Mouse (Mus musculus) R1 (cell line): ENCODE measurements around the gene Mta2.
"Not testable (repeated sequence)": the region's sequence is repeated elsewhere in the genome, so short reads cannot be mapped to it uniquely, and the experiment has no call there.

Source experiments
- DNase-seq: peaks from one replicate; pipeline ENCODE4 v3.0.0-alpha.2; 2018; ENCODE audit warnings: low read depth, low spot score

Mta2 gene

GRCm38 (mm10) chr19:8967373-8967743 lies 25.7 kb downstream of the Mta2 start:
- DNase-seq: no peak

GRCm38 (mm10) chr19:8967893-8968292 lies 26.2 kb downstream of the Mta2 start:
- no peak for DNase-seq

GRCm38 (mm10) chr19:8972491-8972890 lies 30.8 kb downstream of the Mta2 start:
- DNase-seq: not testable (repeated sequence)

- no peak for DNase-seq
Measured at GRCm38 (mm10) chr19:8974638-8975037, 33.0 kb downstream of the Mta2 start.

GRCm38 (mm10) chr19:8975491-8975890 lies 33.8 kb downstream of the Mta2 start:
- no peak for DNase-seq

- DNase-seq: peak; percentile 79
Measured at GRCm38 (mm10) chr19:8976535-8976934, 34.9 kb downstream of the Mta2 start.

GRCm38 (mm10) chr19:8980771-8981170 lies 39.1 kb downstream of the Mta2 start:
- DNase-seq: peak; percentile 48

GRCm38 (mm10) chr19:8981450-8982168 lies 39.9 kb downstream of the Mta2 start:
- no peak for DNase-seq

GRCm38 (mm10) chr19:8982303-8983149 lies 40.9 kb downstream of the Mta2 start:
- DNase-seq: peak; percentile 40

- peak; percentile 41 for DNase-seq
Measured at GRCm38 (mm10) chr19:8983150-8983650, 41.5 kb downstream of the Mta2 start.

GRCm38 (mm10) chr19:8984255-8984868 lies 42.7 kb downstream of the Mta2 start:
- peak; percentile 87 for DNase-seq

- DNase-seq: no peak
Measured at GRCm38 (mm10) chr19:8985891-8986290, 44.2 kb downstream of the Mta2 start.

GRCm38 (mm10) chr19:8987816-8988215 lies 46.1 kb downstream of the Mta2 start:
- no peak for DNase-seq

GRCm38 (mm10) chr19:8988346-8989065 lies 46.8 kb downstream of the Mta2 start:
- DNase-seq: no peak

GRCm38 (mm10) chr19:8989066-8989566 lies 47.4 kb downstream of the Mta2 start, which contains the start of gene Ahnak:
TSS of gene Ahnak (plus strand) at chr19:8989284.
- peak; percentile 78 for DNase-seq

GRCm38 (mm10) chr19:8989567-8990431 lies 48.1 kb downstream of the Mta2 start:
- peak; percentile 98 for DNase-seq

GRCm38 (mm10) chr19:8990432-8991102 lies 48.9 kb downstream of the Mta2 start:
- no peak for DNase-seq

- DNase-seq: no peak
Measured at GRCm38 (mm10) chr19:8991245-8991870, 49.7 kb downstream of the Mta2 start.
